Mouse (Mus musculus) neural tube, embryonic 11.5 days (tissue): ENCODE data around the gene Adsl. TPM values are rescaled to one million over a fixed set of nuclear protein-coding genes. Genes with fewer than 3 reads are reported as not detected.

ENCODE experiments used
- microRNA-seq: library from miRNA; unstranded; fragments of <30 nt; microRNA quantifications from one replicate; pipeline ENCODE4, GENCODE M21; 2016
- polyA plus RNA-seq: library from polyadenylated mRNA; unstranded; fragments of >200 nt; fragmentation: Nextera tagmentation; extraction: Ambion mirVana; gene quantifications from 2 replicates; pipeline ENCODE4 v1.2.1, GENCODE M21; 2014

Adsl gene
- polyA plus RNA-seq, 1 experiment from 2014 or later: 162 TPM

Small RNA genes within 50 kb of the gene (microRNA-seq; reads per million reads assigned to microRNA genes)
- gene Mir5113: 13.8 reads per million, percentile 25 among the genes with 10 or more reads in this experiment

Other genes starting within 250 kb of the Adsl start
- 12.4 and 16.1 TPM in 2 replicates for gene Tnrc6b, start 237.2 kb upstream of the Adsl start, polyA plus RNA-seq
- 30.2 and 32.6 TPM in 2 replicates for gene Sgsm3, start 29.3 kb downstream of the Adsl start, polyA plus RNA-seq
- gene Mrtfa, start 242.3 kb downstream of the Adsl start, polyA plus RNA-seq: 23.8 and 24.8 TPM in 2 replicates